Mouse (Mus musculus) lung, adult 2 months (tissue): ENCODE measurements at regions not wholly inside any gene's neighbourhood (a gene's known extent, or its start where the extent isn't known, plus 50 kb on each side); places are given as distances from the start of the nearest gene placed in this dataset.

ENCODE experiments used
- CTCF ChIP-seq: fragments of 200-500 bp; IDR thresholded peaks from 2 replicates; pipeline ENCODE4 v1.5.1; 2011; ENCODE audit warnings: mild to moderate bottlenecking, low read length, control low read depth; ENCODE audit not compliant: insufficient read depth
- POLR2A ChIP-seq: fragments of 200-500 bp; IDR thresholded peaks from 2 replicates; pipeline ENCODE4 v1.6.1; 2011; ENCODE audit warnings: low read depth, mild to moderate bottlenecking, control low read depth, low read length, borderline replicate concordance; ENCODE audit errors: extremely low read depth

- no peak for TF ChIP-seq POLR2A
- no peak for TF ChIP-seq CTCF
Measured at GRCm38 (mm10) chr11:71435745-71436144, 205.2 kb upstream of the Nlrp1b start.
